Mouse (Mus musculus) natural killer cell, adult 2 months (primary cell): ENCODE measurements around the gene Tram2.

Source experiments
- DNase-seq, 2 experiments: peaks; one replicate each; pipeline ENCODE4 v3.0.0; 2022; ENCODE audit warnings: low spot score in 2 of 2

Tram2 gene

DNA sequence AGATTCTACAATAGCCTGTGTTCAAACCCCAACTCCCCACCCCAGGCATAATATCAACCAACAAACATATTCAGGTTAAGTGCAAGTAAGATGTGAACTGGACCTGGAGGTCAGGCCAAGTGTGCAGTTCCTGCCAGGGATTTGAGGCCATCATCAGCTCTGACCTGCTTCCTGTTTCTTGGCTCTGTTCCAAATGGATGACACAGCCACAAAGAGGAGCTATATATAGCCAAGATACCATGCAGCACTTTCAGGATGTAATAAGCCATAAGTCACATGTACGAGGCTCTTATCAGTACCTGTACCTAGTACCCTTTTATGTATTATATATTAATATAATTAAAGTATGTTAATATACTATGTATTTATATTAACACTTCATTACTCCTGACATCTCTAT lies 10.5 kb downstream of the Tram2 start:
- no peak for DNase-seq

DNA sequence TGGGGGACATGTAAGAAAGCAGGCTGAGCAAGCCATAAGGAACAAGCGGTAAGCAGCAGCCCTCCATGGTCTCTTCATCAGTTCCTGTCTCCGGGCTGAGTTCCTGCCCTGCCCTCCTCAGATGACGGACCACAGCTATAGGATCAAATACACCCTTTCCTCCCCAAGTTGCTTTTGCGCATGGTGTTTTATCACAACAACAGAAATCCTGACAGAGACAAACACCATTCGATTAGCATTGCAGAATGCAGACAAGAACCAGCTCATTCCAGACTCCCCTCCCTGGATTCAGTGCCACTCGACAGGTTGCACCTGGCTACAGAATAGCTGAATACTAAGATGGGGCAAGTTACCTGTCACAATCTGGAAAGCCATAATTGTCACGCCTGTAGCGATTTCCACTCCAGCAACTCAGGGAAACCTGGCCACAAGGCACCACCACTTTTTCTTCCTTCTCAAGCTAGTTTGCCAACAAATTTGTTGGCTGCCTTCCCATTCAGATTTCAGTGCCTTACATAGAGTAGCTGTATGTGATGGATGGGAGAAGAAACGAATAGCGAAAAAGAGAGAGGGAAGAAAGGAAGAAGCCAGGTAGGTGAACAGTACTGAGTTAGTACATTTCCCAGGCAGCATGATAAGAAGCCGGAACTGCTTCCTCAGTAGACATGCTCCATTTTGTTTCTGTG lies 11.3 kb downstream of the Tram2 start:
- no peak for DNase-seq

DNA sequence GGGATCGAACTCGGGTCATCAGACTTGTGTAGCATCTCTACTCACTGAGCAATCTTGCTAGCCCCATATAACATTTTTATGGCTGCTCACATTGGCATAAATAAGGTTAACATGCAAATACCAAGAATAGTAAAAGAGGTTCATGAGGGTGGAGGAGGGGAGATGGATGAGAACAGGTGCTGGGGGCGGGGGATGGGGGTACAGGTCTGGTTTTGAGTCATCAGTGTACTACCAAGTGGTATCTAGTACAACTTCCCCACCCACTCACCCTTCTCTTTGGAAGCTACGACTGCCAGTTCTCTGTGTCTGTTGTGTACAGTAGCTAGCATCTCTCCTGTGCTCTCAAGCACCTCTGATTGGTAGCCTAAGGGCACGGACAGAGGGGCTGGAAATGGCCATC lies 14.9 kb downstream of the Tram2 start:
- no peak for DNase-seq

DNA sequence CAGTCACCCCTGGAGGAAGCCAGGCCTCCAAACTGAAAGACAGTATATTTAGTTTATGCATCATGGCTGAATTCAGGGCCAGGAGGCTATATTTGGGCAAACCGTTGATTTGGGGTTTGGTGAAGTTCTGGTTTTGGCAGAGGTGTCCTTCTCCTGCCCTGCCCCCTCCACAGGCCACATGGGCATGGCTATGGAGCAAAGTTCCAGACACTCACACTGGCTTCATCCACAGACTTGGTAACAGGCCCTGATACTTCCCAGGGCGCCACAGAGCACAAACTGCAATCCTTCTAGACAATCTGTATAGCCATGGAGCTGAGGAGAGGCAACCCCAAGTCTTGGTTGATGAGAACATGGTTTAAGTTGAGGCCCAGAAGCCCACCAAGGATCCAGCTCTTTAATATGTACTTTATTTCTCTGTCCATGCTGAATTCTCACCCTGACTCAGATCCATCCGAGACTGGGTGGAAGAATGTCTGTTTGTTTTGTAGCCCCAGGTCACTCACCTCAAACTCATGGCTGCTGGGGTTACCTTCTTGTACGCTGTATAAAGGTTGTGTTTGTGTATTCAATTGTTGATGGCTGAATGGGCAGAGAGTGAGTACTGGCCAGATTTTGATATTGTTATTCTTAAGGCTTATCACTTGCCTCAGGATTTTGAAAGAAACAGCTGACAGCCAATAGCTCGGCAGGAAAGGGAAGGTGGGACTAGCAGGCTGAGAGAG lies 19.5 kb downstream of the Tram2 start:
- DNase-seq = no peak

DNA sequence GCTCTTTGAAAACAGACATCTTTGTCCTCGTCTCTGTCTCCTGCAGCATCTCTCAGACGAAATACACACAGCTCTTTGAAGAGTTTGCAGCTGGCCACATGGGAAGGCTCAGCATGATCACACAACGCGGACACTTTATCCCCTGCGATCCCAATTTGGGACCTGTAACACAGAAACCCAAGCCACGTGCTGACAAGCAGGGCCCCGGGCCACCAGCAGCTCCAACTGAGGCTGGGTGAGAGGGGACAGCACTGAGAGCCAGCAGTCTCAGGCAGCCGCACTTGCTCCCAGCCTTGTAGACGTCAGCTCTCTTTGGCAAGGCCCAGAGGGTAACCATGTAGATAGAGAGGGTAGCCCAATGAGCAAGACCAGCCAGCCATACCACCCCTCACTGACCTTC lies 26.0 kb downstream of the Tram2 start:
- DNase-seq = no peak

DNA sequence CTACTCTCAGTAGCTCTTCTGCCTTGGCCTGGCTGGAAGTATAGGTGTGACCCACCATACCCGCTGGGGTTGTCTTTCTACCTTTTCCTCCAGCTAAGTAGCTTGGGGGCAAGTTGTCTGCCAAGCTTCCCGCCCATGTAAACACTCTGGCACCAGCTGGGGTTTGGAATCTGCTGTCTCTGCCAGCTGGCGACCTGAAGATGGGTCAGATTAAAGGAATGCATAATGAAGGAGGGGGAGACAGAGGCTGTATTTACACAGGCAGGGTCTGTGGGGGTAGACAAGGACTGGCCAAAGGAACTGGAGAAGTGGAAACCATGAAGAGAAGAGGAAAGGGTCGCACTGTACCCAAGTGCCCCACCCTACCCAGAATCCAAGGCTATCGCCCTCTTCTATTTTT lies 26.4 kb downstream of the Tram2 start:
- DNase-seq = no peak

DNA sequence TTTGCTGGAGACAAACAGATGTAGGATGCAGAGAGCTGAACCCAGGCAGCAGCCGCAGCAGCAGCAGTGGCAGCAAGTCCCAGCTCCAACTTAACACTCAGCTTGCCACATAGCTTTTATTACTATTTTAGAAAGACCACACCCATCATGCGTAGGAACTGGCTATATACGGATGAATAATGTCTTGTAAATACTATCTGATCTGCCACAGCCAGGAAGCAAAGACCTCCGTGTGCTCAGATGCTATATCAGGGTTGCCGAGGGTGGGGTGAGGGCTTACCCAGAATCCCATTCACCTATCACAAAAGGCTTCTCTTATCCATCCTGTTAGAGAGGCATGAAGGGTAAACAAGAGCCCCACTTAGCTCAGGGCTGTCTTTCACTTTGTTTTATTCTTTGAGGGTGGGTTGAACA lies 26.9 kb downstream of the Tram2 start:
- DNase-seq = no peak

DNA sequence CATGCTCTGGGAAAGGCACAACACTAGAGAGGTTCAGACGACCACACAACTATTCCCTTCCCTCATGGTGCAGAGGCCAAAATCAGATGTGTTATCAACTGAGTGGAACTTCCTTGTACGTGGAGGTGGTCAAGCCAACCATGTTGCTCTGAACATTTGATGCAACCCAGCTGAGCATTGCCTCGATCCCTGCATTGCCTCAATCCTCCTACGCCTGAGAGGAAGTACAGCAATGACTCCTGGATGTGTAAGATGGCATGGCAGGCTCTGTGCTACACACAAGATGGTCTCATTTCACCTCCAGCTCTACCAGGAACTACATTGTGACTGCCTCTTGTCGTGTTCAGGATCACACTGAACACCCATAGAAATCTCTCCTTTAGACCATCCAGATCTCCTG lies 30.0 kb downstream of the Tram2 start:
- DNase-seq = no peak

DNA sequence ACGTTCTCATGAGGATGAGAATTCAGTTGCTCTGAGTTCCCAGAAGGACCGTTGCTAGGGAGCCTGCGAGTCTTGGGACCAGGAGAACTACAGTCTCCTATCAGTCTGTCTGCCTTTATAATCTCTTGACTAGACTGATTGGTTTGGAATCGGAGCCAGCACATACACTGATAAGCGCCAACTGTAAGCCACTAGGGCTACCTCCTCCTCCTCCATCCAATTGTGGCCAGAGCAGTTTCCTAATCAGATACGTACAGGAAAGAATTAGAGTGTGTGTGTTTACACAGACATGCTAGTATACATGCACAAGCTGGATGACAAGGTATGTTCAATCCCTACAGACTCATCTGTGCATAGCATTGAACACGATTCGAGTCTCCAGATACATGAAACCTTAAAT lies 30.6 kb downstream of the Tram2 start:
- DNase-seq = no peak

DNA sequence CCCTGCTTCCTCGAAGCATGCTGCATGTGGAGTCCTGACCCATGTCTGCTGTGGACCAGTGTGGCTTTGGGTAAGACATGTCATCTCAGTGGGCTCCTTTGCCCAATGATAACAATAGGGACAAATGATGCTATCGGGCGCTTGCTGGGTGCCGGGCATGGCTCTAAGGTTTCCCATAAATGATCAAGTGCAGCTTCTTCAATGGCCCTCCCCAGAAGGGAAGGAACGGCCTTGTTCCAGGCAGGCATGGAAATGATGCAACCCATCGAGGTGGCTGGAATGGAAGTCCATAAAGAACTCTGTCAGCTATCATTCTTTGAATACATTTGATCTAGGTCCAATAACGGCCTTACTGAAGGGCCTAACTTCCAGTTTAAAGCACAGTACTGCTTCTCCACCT lies 36.6 kb downstream of the Tram2 start:
- DNase-seq = no peak

DNA sequence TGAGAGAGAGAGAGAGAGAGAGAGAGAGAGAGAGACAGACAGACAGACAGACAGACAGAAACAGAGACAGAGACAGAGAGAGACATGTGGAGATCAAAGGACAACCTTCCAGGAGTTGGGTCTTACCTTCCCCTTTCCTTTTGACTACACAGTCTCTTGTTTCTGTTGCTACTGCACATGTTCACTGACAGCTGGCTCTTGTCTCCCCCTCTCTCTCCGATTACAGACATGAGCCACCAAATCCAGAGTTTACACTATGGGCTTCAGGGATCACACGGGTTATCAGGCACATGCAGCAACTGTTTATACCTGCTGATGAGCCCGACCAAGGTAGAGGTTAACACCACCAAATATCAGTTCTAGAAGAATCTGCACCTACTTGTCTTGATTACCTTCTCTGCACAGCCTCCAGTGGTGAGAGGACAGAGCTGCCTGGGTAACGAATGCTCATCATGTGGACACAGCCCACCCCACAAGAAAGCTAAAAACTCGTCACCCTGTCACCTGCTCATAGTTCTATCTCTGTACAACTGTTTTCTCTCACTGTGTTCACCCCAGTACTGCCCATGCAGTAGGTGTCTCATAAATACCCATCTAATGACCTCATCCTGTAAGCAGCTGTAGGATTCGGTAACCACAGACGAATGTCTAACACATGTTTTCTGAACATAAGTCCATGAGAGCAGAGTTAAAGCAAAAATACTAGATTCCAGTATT lies 38.3 kb downstream of the Tram2 start:
- DNase-seq = peak in 1 of 2 experiments; percentile 50

DNA sequence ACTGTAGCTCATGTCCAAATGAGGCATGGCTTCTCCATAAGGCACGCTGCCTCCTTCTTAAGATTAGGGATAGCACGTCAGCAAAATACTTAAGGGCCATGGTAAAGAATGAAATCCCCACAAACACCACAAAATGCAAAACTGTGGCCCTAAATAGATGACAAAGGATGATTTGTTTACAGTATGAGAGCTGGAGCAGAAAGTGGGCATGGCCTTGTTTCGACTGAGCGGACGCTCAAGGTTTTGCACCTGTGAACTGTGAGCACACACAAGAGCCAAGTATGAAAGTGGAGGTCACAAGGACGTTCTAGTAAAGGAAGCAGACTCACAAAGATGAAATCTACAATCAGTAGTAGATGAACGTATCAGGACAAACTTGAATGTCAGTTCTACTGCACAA lies 38.9 kb downstream of the Tram2 start:
- peak in 1 of 2 experiments; percentile 53 for DNase-seq

DNA sequence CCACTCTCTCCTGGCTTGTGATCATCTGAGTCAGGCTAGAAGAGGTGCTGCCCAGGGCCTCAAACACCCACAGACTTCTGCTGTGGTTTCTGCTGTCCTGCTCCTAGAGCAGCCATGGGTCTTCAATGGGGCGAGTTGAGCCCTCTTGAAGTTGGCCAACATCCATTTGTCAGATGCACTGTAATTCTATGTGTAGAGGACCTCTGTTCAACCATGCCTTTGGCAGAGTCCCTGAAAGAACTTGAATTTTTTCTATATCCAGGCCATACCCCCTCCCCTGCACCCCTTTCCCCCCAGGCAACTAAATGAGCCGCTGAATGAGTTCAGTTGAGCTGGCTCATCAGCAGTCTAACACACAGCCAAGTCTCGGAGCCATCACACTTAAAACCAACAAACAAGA lies 39.5 kb downstream of the Tram2 start:
- DNase-seq = no peak

DNA sequence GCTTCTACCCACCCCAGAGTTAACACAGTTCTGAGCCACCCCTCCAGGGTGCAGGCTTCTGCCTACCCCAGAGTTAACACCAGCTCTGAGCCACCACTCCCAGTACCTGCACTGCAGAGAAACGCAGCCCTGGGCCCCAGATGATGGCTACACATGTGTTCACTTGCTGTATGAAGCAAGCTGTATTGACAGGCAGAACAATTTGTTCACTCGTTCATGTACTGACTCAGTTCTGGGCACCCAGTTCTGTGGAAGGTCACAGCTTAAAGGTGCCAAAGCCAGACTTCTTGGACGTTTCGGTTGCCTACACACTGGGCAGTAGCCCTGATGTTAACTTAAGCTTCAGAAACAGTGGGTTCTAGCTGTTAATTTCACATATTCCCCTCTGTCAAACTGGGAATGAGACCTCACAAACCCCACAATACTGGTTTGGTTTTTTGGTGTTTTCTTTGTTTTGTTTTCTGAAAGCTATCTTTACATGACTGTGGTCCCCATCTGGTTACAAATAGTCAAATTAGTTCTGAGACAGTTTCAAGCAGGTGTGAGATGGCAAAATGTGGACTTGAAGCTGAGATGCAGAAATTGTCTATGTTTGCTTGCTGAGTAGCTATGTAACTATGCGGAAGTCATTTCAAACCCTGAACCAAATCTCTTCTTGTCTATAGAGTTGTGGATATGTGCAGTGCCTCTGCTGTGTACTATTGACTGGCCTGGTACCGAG lies 41.0 kb downstream of the Tram2 start:
- no peak for DNase-seq

DNA sequence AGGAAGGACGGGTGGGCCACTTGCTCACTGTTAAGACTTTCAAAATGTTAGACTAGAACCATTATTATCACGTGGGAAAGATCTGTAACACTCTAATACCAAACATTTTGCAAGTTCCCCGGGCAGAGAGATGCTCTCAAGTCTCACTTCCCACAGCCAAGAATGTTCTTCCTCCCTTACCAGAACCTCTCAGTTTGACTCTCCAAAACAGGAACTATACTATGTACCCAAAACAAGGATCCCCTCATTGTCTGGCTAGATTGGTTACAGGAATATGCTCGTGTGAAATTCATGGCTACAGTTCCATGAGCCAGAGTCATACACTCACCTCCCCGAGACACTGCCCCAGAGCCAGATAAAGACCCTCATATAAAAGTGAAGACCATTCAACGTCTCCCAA lies 43.2 kb downstream of the Tram2 start:
- DNase-seq = no peak

DNA sequence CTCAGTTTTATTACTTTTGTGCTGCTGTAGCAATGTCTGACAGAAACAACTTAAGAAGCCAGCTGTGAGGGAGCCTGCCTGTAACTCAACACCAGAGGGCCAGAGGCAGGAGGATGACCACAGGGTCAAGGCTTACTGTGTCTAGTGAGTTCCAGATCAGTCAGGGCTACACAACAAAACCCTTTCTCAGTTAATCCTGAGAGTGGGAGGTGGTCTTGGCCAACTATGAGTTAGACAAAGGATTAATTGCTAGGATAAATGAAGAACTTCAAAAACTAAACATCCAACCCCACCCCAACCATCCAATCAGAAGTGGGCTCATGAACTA lies 45.3 kb downstream of the Tram2 start:
- no peak for DNase-seq

DNA sequence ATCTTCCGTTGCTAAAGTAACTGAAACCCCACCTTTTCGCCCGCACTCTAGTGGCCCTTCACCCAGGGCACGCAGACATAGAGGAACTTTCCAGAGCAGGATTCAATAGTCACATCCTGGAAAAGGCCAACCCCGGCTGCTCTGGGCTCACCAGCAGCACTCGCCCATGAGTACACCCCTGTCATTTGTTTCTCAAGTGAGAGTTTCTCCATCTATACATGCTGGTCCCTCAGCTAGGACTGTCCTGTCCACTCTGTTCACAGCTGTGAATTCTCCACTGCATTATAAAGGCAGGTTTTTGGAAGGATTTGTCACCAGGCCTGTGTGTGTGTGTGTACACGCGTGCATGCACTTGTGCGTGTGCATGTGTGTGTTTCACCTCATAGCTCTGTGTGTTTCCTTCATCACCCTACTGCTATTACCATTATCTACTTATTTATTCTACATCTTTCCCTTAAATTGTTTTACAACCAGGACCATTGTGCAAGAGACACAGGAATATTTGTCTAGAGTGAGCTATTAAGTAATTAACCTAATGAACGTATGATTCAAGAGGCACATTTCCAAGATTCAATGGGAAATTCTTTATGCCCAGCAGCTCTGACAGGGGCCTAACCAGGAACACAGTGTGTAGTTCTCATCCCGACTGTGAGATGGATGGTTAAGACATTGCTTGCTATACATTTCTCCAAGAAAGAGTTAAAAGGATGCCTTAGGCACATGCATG lies 45.8 kb downstream of the Tram2 start:
- no peak for DNase-seq

DNA sequence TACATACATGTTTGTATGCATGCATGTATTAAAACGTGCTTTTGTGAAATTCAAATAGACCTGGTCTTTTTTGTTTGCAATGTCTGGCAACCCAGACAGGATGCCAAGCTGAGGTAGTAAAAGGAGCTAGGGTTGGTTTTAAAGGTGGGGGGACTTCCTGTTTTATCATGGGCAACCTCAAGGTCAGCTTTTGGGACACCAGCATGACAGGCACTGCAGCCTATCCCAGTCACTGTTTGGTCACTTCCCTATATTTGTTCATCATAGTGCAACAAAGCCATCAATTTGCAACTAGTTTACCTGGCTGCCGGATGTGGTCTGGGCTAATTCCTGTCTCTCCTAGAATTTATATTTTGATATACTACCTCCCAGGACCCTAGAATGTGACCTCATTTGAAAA lies 47.4 kb downstream of the Tram2 start:
- no peak for DNase-seq

DNA sequence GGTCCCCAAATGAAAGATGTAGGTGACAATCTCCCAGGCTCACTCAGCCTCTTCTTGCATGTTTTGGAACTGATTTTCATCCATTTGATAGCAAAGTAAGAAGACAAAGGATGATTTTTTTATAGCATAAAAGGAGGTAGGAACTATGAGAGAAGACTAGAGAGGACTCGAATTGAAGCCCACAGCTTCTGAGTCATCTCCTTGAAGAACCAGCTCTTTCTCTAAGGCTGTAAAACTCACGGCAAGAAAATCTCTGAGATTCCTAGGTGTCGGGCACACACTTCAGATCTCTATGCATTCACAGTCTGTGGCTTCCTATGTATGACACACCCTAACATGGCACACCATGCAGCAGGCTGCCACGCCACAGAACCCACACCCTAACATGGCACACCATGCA lies 50.0 kb downstream of the Tram2 start:
- peak in 1 of 2 experiments; percentile 3 for DNase-seq

DNA sequence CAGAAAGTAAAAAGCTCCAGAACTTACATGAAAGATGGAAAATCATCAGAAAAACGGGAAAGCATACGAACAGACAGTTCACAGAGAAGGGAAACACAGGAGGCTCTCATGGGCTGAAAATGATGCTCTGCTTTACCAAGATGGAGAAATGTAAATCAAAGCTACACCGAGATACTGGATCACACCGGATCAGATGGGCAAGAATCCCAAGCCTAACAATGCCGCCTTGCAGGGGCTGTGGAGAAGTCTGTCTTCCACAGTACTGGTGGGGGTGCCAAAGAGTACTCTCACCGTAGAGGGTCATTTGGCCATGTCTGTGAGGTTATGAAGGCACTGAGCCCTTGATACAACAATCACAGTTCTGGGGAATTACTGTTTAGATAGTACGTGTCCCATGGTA lies 52.5 kb downstream of the Tram2 start:
- no peak for DNase-seq

DNA sequence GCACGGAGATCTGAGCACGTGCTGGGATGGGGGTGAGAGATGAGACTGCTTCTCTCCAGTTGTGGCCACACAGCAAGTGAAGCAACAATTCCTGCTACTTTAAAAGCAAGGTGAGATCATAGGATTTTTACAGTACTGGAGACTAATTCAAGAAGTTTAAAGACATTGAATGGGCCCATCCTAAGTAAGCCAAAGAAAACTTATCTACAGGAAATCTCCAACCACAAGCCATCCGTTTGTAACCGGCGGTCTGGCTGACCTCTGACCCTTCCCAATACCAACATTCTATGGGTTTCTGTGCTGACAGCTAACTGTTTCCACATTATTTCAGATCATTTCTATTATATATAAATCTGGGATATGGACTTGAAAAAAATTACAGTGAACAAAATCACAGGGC lies 53.8 kb downstream of the Tram2 start:
- no peak for DNase-seq

DNA sequence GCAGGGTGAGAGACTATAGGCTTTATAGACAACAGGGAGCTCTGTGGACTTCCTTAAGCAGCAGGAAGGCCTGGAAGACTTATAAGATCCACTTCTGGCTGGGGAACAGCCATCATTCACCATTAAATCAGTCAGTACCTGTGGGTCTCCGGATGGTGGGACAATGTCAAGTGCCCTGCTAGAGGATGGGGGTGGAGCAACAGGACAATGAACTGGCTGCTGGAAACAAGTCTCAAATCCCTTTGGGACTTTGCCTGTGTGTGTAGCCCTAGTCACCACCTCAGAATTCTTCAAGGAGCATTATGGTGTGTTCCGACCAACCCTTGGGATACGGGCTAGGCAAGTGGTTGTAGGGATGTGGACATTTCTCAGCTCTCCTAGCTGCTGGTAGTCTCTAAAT lies 55.9 kb downstream of the Tram2 start:
- no peak for DNase-seq
